Mouse (Mus musculus): ENCODE results near the gene Nprl2. TPM values are rescaled to one million over a fixed set of nuclear protein-coding genes. Genes with fewer than 3 reads are reported as not detected.

Gene Nprl2
- polyA plus RNA-seq (2016; fragmentation: Nextera tagmentation; extraction: Ambion mirVana): 40.8 and 46.3 TPM in 2 replicates

DNA sequence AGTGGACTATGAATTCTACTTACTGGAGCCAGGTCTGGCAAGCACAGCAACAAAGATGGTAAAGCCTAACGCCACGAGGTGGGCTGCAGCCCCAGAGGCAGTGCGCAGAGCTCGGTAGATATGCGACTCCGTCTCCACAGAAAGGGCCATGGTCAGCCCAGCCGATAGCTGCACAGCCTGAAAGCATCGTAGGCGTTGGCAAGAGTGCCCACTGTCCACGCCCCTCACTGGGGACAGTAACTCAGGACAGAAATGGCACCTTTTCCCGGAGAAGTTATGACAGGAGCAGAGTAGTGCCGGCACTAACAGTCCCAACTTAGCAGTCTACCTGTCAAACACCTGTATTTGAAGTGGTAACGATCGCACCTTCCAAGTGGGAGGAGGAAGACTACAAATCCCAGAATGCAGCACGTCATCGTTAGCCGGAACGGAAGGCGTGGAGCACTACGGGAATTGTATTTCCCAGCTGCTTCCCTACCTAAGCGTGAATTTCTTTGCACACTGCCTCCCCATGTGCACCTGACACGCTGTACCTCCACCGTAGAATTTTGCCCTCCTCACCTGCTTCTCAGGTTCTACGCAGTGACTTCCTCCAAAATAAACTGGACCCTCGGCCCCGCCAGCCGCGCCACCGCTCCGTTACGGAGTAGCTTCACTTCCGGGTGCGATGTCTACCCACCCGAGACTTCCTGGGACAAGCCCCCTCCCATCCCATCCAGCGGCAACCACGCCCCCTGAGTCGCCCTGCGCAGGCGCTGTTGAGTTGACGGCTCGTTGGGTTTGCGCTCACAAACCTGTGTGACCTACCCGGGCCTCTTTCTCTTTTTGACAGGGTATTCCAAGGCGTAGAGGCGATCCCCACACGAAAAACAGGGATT is at the start of gene Nprl2, which contains the start of gene Cyb561d2:
Gene Nprl2, plus strand, starts transcription at position 753 of the 878 bp plus-strand sequence.
Gene Cyb561d2, minus strand, starts transcription at position 720 of the 878 bp plus-strand sequence.
- Histone ChIP-seq H3K36me3 (peaks cover 48% of the 10 kb centered on the region), H3K9me3 (no peaks in the 10 kb centered on the region), H3K27me3 (no peaks in the 10 kb centered on the region), H3K4me2 (replicated peaks) (peak within 1 kb of the TSS; percentile 80), H3K4me3 (peak within 1 kb of the TSS; percentile 50), H3K9ac (peak within 1 kb of the TSS; percentile 58), H3K4me1 (peaks cover 25% of the 10 kb centered on the region), H3K27ac (0 out of 2 replicates have a peak within 1 kb of the TSS, but pooled peaks have one; percentile 52)
- WGBS: 2% methylated on average over 46 of the region's 46 CpGs
- peak; percentile 74 for ATAC-seq (ENCODE audit: insufficient number of reproducible peaks, insufficient read depth, low FRiP score, low TSS enrichment)

DNA sequence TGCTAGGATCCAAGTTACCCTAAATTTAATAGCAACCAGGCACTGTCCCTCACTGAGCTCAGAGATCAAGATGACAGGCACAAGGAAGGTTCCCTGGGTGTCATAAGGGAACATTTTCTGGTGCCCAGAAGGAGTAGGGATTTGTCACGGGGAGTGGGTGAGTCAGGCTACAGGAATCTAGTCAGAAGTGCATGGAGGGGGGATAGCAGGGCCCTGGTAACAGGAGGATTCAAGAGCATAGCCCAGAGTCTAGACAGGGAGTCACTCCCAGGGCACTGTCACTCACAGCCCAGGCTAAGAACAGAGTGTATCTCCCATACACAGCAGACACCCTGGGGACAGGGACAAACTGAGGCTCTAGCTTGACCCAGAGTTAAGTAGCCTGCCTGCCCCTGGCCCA is 48.5 kb upstream of the Nprl2 start:
- Histone ChIP-seq H3K4me3 (no peak overlapping the region), H3K27ac (0 out of 2 replicates have a peak overlapping the region, but pooled peaks have one; percentile 43), H3K27me3 (no peaks in the 10 kb centered on the region), H3K36me3 (no peaks in the 10 kb centered on the region), H3K9ac (no peak overlapping the region), H3K9me3 (no peaks in the 10 kb centered on the region), H3K4me1 (peaks cover 15% of the 10 kb centered on the region; the same call in 1 of the 2 replicates), H3K4me2 (replicated peaks) (no peak overlapping the region)
- 12% methylated on average over 1 of the region's 1 CpGs for WGBS
- 0 out of 2 replicates have a peak, but pooled peaks have one; percentile 7 for ATAC-seq (ENCODE audit: insufficient number of reproducible peaks, insufficient read depth, low FRiP score, low TSS enrichment)

DNA sequence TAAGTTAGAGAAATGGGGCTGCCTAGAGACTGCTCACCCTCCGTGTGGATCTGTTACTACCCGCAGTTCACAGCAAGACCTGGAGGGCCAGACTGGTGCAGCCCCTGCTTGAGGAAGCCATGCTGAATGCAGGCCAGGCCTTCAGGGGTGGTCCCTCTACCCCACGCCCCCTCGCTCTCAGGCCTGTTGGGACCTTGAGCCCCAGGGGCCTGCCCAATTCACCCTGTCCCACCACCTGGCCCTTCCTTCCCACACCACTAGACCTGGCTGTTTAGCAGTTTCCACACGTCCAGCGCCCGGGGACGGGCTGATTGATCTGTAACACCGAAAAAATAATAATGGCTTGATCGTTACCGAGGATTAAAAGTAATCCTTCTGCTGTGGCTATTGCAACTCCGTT is 47.8 kb upstream of the Nprl2 start:
- H3K9ac ChIP-seq: no peak overlapping the region
- peaks cover 15% of the 10 kb centered on the region; the same call in 1 of the 2 replicates for H3K4me1 ChIP-seq
- H3K27me3 ChIP-seq: no peaks in the 10 kb centered on the region
- no peak overlapping the region; the same call in 1 of the 2 replicates for H3K27ac ChIP-seq
- no peak for ATAC-seq (ENCODE audit: insufficient number of reproducible peaks, insufficient read depth, low FRiP score, low TSS enrichment)
- H3K36me3 ChIP-seq: no peaks in the 10 kb centered on the region
- 68% methylated on average over 12 of the region's 12 CpGs for WGBS
- H3K4me3 ChIP-seq: no peak overlapping the region
- no peaks in the 10 kb centered on the region for H3K9me3 ChIP-seq
- H3K4me2 ChIP-seq (replicated peaks): no peak overlapping the region

DNA sequence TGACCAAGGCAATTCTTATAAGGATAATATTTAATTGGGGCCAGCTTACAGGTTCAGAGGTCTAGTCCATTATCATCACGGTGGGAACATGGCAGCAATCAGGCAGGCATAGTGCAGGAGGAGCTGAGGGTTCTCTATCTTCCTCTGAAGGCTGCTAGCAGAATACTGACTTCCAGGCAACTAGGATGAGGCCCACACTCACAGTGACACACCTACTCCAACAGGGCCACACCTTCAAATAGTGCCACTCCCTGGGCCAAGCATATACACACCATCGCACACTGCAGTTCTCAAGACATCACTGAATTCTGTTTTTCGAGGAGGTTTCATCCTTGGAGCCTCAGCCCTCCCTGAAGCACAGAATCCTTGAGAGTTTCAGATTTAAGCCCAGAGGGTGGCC is 45.7 kb upstream of the Nprl2 start:
- WGBS: 80% methylated on average over 3 of the region's 3 CpGs
- no peaks in the 10 kb centered on the region for H3K27me3 ChIP-seq
- no peak overlapping the region for H3K9ac ChIP-seq
- ATAC-seq (ENCODE audit: insufficient number of reproducible peaks, insufficient read depth, low FRiP score, low TSS enrichment): no peak
- H3K4me3 ChIP-seq: no peak overlapping the region
- no peaks in the 10 kb centered on the region for H3K36me3 ChIP-seq
- H3K4me2 ChIP-seq (replicated peaks): no peak overlapping the region
- no peak overlapping the region for H3K27ac ChIP-seq
- no peaks in the 10 kb centered on the region for H3K9me3 ChIP-seq
- peaks cover 12% of the 10 kb centered on the region; the same call in 1 of the 2 replicates for H3K4me1 ChIP-seq

DNA sequence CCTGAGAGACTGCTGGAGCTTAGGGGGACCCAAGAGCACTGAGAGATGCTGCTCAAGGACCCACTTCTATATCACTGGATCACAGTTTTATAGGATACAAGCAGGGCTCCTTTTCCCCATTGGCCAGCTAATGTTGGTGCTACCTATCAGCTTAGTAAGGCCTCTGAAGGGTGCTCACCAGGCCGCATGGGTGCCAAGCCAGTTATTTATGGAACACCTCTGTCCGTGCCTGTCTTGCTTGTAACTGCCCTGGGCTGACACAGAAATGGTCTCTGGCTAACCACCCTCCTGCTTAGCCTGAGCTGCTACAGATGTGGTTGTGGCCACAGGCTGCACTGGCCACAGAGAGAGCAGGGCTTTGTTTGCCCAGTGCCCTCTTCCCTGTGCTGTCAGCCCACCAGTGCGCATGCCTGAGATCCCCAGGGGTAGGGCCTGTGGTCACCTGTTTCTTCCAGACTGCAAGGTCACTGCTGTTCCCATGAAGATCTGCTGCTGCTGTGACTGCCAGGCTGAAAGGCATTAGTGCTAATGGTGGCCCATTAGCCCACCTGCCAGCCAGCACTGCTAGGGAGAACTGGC is 41.2 kb upstream of the Nprl2 start:
- H3K4me1 ChIP-seq: peaks cover 2% of the 10 kb centered on the region; the same call in 1 of the 2 replicates
- H3K4me3 ChIP-seq: no peak overlapping the region
- H3K9ac ChIP-seq: no peak overlapping the region
- no peaks in the 10 kb centered on the region for H3K9me3 ChIP-seq
- WGBS: 74% methylated on average over 3 of the region's 3 CpGs
- ATAC-seq (ENCODE audit: insufficient number of reproducible peaks, insufficient read depth, low FRiP score, low TSS enrichment): no peak
- H3K27me3 ChIP-seq: no peaks in the 10 kb centered on the region
- H3K36me3 ChIP-seq: no peaks in the 10 kb centered on the region
- no peak overlapping the region; the same call in 1 of the 2 replicates for H3K27ac ChIP-seq
- H3K4me2 ChIP-seq (replicated peaks): no peak overlapping the region

DNA sequence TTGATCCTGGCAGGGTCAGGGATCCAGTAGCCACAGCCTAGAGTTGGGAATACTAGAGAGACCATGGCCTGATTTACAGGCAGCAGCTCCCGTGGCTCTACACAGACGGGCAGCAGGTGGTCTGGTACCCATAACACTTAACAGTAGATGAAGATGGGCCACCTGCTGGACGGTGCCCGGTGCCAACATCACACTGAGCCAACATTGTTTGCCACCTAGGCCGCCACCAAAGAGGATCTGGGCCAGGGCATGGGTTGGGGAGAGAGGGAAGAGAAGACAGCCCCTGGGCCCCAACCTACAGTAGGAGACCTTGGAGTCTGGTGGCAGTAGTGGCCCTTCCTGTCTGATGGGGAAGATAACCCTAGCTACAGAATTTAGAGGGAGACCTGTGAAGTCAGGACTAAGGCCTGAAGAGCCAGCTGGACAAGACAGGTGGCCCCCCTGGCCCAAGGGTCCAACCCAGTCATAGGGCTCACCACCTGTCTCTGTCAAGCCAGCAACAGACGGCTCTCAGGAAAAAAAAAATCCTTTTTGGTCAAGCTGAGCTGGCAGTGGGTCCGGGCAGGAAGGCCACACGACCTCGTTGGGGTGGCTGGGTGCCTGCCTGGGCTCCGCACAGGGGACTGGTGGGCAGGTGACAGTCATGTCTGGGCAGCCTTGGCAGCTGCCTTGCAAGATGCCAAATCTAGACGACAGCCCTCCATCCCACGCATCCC is 39.7 kb upstream of the Nprl2 start:
- WGBS: 90% methylated on average over 12 of the region's 12 CpGs
- no peak overlapping the region for H3K27ac ChIP-seq
- no peaks in the 10 kb centered on the region for H3K9me3 ChIP-seq
- no peaks in the 10 kb centered on the region for H3K36me3 ChIP-seq
- H3K9ac ChIP-seq: no peak overlapping the region
- ATAC-seq (ENCODE audit: insufficient number of reproducible peaks, insufficient read depth, low FRiP score, low TSS enrichment): no peak
- peaks cover 4% of the 10 kb centered on the region; the same call in 1 of the 2 replicates for H3K4me1 ChIP-seq
- no peak overlapping the region for H3K4me3 ChIP-seq
- no peak overlapping the region for H3K4me2 ChIP-seq (replicated peaks)
- 0 out of 2 replicates have a peak, but pooled peaks cover 7% of the 10 kb centered on the region for H3K27me3 ChIP-seq

DNA sequence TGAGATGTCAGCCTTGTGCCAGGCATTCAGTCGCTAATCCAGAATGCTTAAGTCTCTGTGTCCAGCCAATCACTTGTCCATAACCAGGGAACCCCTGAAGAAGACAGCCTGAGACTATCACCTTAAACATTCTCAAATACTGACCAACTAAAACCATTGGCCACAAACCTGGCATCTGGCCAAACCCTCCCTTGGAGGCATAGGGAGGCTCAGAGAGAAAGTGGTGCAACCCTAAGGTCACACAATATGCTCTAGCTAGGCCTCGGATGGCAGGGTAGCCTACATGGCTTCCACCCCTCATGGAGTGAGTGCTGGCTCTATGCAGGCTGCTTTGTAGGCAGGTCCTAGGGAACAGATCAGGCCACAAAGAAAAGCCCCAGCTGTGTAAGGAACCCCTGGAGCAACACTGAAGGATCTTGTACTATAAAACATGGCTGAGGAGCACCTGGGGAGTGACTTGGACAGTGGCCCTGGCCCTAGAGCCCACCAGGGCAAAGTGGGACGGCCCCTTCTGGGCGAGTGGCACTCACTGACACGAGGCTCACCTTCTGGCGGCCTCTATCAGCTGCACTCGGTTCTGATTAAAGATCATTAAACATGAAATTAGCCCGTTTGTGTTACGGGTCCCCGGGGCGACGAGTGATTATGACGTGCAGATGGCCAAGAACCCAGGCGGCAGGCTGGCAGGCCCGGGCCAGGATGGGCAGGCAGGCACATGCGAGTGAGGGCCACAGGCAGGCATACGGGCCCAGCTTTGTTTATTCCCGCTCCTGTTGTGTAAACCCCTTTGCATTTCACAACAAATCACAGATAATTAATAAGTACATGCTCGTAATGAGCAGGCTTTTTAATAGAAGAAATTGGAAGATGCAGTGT is 37.1 kb upstream of the Nprl2 start:
- Histone ChIP-seq H3K4me2 (replicated peaks) (no peak overlapping the region), H3K36me3 (no peaks in the 10 kb centered on the region), H3K9me3 (no peaks in the 10 kb centered on the region), H3K9ac (no peak overlapping the region), H3K4me3 (no peak overlapping the region), H3K27ac (no peak overlapping the region), H3K4me1 (peaks cover 23% of the 10 kb centered on the region), H3K27me3 (0 out of 2 replicates have a peak, but pooled peaks cover 7% of the 10 kb centered on the region)
- WGBS: 67% methylated on average over 19 of the region's 19 CpGs
- no peak for ATAC-seq (ENCODE audit: insufficient number of reproducible peaks, insufficient read depth, low FRiP score, low TSS enrichment)

DNA sequence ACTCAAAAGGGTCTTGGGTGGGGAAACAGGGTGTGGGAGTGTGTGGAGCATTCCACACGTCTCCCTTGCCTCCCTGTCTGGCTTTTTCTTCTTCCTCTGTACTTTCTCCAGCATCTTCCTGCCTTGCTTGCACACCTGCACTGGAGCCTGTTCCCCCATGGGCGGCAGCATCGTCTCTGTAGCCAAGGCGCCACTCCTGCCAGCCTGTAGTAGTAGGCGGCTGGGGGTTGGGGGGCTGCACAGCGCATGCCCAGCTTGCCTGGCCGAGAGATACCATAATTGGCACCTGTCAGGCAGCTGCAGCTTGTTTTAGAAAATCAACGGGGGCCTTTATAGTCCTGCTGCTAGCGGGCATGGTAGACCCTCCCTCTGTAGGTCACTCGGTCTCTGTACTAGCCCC is 33.8 kb upstream of the Nprl2 start:
- H3K36me3 ChIP-seq: no peaks in the 10 kb centered on the region
- H3K9me3 ChIP-seq: no peaks in the 10 kb centered on the region
- H3K4me1 ChIP-seq: peaks cover 46% of the 10 kb centered on the region
- H3K9ac ChIP-seq: no peak overlapping the region
- no peak overlapping the region for H3K4me2 ChIP-seq (replicated peaks)
- ATAC-seq (ENCODE audit: insufficient number of reproducible peaks, insufficient read depth, low FRiP score, low TSS enrichment): no peak
- H3K27ac ChIP-seq: no peak overlapping the region
- H3K27me3 ChIP-seq: 0 out of 2 replicates have a peak, but pooled peaks cover 7% of the 10 kb centered on the region
- WGBS: 43% methylated on average over 10 of the region's 10 CpGs
- H3K4me3 ChIP-seq: no peak overlapping the region

DNA sequence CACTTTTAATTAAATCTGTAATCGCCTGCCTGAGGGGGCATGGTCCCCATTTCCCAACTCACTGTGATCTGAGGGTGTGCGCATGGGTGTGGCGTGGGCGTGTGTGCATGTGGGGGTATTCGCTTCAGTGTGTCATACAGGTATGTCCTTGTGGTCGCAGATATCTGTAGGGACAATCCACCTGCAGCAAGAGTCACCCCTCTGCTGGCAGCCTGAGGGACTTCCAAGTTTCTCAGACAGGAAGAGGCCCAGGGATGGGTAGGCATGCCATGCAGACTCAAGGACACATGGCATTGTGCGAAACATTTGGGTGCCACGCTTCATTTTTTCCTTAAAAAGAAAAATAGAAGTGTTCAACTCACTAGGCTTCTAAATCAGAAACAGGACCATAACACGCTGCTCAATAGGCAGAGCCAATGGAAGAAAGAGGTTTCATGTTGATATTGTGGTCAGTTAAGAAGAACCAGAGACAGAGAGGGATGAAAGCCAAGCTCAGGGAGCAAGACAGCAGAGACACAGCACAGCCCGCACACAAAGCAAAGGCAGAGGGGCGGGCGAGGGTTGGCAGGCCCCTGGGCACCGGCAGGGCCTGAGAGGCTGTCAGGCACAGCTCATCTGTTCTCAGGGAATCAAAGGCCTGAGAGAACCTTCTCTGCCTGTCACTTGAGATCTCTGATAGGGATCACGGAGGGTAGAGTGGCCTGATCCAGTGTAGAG is 31.5 kb upstream of the Nprl2 start:
- no peaks in the 10 kb centered on the region for H3K9me3 ChIP-seq
- H3K4me3 ChIP-seq: no peak overlapping the region
- 0 out of 2 replicates have a peak, but pooled peaks cover 7% of the 10 kb centered on the region for H3K27me3 ChIP-seq
- H3K27ac ChIP-seq: peak overlapping the region; percentile 63
- H3K4me1 ChIP-seq: peaks cover 45% of the 10 kb centered on the region
- H3K9ac ChIP-seq: 0 out of 2 replicates have a peak overlapping the region, but pooled peaks have one; percentile 2
- ATAC-seq (ENCODE audit: insufficient number of reproducible peaks, insufficient read depth, low FRiP score, low TSS enrichment): no peak
- H3K4me2 ChIP-seq (replicated peaks): no peak overlapping the region
- 74% methylated on average over 14 of the region's 14 CpGs for WGBS
- H3K36me3 ChIP-seq: no peaks in the 10 kb centered on the region

DNA sequence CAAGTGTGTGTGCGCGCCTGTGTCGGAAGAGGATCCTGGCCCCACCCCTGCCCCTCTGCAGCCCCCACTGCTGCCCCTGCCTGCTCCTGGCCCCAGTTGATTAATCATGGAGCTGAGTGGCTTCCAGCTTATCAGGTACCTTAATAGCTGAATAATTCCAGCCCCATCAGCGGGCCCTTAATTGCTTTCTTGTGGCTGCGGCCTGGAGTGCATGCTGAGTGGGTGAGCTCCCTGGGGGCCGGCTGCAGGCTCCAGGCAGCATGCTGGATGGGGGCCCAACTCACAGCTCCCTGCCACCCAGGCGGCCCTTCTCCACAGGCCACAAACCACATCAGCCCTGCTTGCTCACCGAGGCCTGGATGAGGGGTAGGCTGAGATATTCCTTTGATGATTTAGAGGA is 30.6 kb upstream of the Nprl2 start:
- peak overlapping the region; percentile 63; the same call in 1 of the 2 replicates for H3K27ac ChIP-seq
- 47% methylated on average over 8 of the region's 8 CpGs for WGBS
- no peak overlapping the region for H3K9ac ChIP-seq
- no peaks in the 10 kb centered on the region for H3K9me3 ChIP-seq
- H3K36me3 ChIP-seq: no peaks in the 10 kb centered on the region
- 0 out of 2 replicates have a peak, but pooled peaks cover under 1% of the 10 kb centered on the region for H3K27me3 ChIP-seq
- H3K4me2 ChIP-seq (replicated peaks): no peak overlapping the region
- no peak overlapping the region for H3K4me3 ChIP-seq
- no peak for ATAC-seq (ENCODE audit: insufficient number of reproducible peaks, insufficient read depth, low FRiP score, low TSS enrichment)
- peaks cover 44% of the 10 kb centered on the region for H3K4me1 ChIP-seq
